Mouse (Mus musculus) induced T-regulatory cell, adult 2 months (primary cell): ENCODE measurements around the gene Tmem52b.
A peak's percentile ranks its signal among the peaks of the same experiment; 100 is the strongest.
"Not testable (repeated sequence)": the region's sequence is repeated elsewhere in the genome, so short reads cannot be mapped to it uniquely, and the experiment has no call there.

Experiments
- DNase-seq: peaks from one replicate; pipeline ENCODE4 v3.0.0-alpha.2; 2012; ENCODE audit warnings: low read depth

Gene Tmem52b

DNA sequence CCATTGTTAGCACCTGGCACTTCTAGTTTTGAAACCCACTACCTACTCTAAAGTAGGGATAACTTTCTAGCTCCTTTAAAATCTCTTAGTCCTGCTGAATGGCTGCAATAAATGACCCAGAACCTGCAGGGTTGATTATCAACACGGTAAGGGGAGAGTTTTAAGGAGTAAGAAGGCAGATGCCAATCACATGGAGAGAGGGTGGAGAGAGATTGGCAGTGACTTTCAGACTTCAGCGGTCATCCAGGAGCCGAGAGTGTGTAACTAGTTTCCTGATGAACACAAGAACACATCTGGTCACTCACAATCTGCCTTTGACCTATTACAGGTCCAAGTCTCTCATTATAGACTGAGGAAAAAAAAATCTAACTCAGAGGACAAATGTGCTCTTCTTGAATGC, at the start of gene Tmem52b:
Gene Tmem52b, plus strand, starts transcription at position 189 of the 400 bp plus-strand sequence.
- DNase-seq = no peak

DNA sequence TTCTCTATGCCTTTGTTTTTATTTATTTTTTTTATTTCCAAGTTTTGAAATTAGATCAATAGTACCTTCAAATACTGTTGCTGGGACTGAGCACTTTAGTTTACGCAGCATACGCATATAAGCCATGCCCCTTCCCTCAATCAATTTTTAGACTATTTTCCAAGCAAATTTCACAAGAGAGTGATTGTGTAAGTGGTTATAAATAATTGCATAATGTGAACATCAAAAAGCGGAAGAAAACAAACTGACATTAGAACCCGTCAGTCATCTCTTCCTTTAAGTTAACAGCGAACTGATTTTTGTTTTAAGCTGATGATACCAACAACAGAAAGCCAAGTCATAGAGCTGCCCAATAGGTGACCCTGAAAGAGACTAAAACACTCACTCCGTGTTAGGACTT, 41.0 kb upstream of the Tmem52b start:
- DNase-seq = no peak

DNA sequence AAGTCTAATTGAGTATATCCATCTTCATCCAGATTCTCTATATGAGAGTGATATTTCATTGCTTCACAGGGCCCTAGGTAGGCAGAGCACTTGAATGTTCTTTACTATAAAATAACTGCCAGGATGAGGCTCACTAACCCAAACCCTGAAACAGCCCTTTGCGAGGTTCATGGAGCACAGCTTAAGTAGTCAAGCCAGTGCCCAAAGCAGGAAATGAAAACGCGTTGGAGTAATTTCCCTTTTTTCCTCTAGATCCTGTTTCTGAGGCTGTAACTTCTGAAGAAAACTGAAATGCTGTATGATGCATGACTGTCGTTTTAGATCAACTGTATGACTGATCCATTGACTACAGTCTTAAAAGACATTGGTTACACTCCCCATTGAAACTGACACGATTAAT, 39.7 kb upstream of the Tmem52b start:
- no peak for DNase-seq

DNA sequence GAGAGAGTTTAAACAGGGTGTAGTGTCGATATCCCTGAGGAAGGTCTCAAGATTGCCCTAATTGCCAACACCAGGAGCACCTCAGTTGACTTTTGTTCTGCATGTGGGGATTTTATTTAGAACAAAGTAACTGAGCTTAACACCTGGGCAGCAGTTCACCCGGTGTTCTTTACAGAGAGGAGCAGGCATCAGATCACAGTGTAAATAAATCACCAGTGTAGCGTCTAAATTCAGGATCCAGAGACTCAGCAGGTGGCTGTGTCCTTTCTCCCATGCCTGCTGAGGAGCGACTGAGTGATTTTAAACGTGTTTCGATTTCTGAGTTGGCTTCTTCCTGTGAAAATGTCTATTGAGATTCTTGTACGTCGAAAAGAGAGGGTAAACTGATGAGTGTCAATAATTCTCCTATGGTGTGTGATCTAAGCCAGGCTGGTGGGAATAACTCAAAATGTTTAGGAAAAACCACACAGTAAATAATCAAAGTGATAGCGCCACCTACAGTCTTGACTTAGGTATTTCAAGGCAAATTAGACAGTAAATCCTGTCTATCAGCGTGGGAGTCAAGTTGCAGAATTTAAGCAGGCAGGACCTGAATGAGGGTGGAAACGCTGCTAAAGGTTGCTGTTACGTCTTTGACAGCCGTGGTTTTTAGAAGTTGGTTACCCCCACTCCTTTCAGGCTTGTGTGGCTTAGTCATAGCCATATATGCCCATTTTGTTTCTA, 35.8 kb upstream of the Tmem52b start:
- peak; percentile 50 for DNase-seq

DNA sequence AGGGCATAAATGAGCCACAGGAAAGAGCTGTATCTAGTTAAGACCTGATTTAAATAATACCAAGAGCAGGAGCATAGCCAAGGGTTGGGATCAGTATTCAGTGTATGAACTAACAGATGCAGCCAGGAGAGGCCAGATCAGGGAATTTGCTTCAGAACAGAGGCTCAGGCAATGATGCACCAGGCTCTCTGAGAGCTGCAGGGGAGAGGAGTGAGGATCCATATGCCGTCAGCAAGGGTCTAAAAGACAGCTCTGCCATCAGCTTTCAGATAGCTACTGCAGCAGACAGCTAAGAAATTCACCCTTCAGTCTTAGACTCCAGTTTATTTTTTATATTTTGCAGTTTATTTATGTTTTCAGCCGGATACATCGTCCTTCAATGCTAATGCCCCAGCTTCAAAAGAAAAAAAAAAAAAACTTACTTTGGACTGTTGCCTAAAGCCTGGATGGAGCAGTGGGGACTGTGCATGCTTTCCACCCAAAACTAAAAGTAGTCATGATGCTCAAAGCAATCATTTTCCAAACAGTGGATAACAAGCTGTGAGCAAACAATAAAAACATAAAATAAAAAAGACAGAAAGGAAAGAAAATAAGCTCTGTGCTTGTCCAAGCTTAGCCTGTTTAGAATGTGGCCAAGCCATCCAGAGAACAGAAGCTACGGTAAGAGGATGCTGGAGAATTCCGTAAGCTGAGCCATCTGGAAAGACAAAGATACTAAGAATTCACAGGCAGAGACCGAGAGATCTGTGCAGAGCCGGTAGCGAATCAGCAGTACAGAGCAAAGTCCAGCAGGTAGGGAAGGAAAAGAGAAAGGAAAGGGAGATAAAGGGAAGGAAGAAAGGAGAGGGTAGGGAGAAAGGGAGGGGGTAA, 32.0 kb upstream of the Tmem52b start:
- DNase-seq = no peak

DNA sequence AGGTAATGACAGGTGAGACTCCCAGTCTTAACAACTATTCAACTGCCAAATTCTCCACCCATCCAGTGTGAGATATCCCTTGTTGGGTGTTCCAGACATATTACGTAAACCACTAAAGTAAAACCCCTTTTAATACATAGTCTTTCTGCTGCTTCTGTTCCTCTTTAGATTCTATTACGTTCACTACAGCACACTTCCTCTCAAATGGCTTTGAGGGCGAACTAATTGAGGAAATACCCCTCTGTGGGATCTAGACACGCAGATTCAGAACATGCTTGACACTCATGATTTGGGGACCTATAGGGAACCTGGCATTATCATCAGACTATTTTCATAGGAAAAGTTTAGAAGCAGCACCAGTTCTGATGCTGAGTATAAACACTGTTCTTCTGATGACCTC, 17.4 kb upstream of the Tmem52b start:
- DNase-seq = no peak

DNA sequence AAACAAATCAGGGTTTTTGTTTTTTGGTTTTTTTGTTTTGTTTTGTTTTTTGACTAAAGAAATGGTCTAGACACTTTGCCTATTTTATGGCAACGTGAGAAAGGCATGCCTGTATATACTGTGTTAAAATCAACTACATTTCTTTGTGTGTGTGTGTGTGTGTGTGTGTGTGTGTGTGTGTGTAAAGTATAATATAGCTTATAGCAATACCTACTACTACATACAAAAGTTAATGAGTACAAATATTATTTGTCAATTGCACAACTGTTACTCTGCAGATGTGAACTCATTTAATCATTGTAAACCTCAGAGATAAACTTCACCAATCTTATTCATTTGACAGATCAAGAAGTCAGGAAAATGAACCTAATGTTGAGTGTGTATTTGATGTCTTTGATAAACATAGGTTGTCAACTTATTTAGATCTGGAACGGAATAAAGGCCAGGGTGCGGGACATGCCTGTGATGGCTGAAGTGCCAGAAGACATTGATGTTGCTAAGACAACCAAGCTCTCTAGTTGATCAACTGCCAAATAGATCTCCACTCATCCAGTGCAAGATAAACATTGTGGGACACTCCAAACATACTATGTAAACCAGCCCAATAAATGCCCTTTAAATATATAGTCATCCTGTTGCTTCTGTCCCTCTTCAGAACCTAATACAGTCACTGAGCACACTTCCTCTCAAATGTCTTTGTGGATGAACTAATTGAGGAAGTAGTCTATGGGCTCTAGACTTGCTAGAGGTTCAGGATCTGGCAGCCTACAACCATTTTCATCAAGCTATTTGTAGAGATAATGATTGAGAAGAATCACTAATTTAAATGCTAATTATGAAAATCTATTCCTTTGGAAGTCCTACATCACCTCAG, 14.8 kb upstream of the Tmem52b start:
- no peak for DNase-seq

DNA sequence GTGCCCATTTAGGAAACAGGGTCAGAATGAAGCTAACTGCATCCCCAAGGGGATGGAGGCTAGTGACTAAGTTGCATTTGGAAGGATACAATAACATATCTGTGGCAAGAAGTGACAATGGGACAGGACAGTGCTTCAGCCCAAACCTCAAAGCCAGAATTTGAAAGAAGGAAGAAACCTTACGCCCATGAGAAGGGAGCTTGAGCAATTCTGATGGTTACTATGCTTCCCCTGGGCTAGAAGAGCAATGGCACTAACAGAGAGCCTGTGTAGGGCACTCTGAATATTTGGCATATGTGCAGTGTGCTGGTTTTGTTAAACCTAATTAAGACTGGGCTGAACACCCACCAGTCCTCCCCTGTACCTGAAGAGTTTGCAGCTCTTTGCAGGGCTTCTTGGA, 12.8 kb upstream of the Tmem52b start:
- DNase-seq = not testable (repeated sequence)

DNA sequence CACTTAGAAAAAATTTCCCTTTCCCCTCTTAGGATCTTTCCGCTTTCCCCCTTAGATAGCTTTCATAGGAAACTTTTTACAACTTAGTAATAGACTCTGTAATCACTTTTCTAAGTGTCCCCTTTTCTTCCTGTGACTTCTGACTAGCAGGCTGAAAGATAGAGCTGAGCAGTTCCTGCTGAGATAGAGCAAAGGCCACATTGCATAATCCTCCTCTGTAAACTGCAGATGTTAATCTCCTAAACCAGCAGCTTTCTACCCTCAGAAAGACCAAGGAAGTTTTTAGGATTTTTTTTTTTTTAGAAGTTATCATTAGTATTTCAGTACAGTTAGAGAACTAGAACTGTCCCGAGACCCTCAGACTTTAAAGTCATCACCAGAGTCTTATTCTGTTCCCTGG, 8.9 kb upstream of the Tmem52b start:
- DNase-seq = no peak

DNA sequence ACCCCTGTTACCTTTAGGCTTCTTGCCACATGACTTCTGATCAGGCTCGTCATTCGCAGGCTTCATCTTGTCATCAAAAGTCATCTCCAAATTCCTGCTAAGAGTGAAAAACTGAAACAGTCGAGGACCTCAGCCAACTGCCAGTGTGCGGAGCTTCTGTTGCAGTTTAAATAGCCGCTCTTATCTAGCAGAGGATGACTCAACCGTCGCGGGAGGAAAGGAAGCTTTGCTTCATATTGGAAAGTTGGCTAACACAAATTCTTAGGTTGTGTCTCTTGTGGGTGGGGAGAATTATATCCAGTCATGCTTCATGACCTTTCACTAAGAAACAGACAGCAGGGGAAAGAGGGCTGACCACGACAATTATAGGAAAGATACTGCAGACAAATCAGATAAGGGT, 5.3 kb upstream of the Tmem52b start, which contains the start of gene Olr1:
Gene Olr1, minus strand, starts transcription at position 142 of the 400 bp plus-strand sequence.
- no peak for DNase-seq

DNA sequence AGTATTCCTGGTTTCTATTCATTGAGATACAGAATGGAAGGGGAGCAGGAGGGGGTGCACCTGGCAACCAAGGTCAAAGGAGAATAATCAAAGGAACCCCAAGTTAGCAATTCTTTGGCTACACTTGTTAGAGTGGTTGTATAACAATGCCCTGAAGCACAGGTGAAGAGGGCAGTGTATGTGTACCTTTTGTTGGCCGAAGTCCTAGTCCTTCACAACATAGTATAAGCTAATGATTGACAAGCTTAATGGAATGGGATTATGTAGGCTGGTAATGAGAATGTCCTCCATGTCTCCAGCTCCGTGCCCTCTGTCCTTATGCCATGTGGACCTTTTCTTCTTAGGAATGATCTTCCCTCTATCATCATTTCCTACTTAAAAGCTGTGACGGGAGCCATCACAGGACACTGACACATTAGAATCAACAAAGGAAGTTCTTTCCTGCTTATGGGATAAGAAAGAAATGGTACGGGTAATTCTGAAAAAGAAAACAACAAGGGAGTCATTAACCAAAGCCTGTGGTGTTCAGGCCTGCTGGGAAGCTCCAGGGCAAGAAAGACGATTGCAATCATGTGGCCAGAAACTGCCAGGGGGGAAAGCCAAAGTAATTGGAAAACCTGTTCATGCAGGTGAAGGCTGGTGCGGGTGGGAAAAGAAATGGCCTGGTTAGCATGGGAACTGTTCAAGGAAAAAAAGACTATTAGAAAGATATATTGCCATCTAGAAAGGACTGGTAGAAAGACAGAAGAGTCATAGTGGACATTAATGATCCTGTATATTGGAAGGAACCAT, 2.0 kb upstream of the Tmem52b start:
- no peak for DNase-seq

DNA sequence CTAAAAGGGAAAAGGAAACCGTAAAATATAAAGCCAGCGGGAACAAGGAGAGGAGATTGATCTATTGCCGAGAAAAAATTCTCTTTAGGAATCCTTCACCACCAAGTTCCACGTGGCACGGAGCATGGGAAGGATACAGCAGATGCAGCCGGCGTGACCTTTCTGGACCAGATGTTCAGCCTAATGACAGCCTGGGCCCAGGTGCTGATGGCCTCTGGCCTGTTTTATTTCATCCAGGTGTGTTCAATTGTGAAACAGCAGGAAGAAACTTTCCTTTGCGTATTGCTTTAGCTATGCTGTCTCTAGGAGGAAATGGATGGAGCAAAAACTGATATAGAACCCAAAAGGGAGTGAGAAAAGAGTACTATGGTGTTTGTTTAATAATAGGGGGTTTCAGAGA, 513 bp downstream of the Tmem52b start:
- DNase-seq = no peak

DNA sequence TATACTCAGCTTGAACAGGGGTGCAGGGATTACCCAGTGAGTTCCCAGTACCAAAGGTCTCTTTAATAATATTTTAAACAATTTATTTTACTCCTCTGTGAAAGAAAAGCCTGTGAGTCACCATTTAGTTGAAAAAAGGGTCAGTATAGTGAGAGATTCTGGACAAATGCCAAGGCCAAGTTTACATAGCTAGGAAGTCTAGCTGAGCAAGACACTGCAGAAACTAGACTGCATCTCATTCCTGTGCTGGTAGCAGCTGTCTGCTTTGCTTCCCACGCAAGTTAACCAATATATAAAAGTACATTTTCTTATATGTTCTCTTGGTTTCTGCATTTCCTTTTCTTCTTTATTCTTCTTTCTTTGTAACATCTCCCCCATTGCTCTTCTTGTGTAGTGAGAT, 1.1 kb downstream of the Tmem52b start:
- no peak for DNase-seq

DNA sequence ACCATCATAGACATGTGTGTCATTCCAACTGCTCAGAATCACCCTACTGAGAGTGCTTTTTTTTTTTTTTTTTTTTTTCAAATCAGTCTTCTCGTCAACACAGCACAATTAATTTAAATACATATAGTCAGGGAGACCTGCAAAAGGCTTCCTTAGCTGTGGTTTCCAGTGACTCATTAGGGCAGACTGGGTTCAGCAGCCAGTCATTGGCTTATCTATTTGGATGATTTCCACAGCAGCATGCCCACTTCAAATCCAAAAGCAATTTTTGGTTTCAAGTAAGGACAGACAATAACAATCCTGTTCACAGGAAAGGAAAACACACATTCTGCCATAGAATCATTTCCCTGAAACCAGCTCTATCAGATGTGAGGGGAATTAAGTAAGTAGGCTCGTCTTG, 2.0 kb downstream of the Tmem52b start:
- DNase-seq = no peak

DNA sequence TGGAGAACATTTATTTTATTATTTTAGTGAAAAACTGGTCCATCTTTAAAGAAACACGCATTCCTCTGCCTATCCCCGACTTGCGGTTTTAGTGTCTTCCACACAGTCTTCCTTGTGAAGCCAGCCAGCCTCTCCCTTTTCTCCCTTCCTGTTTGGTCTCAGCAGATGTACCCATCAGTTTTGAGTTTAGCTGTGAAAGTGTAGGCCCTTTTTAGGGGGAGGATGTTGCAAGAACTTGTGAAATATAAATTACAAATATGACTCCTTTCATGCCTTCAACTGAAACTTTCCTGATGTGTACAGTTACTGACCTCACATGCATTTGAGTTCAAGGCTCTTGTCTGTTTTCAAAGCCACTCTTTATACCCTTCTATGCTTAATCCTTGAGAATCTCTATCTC, 2.7 kb downstream of the Tmem52b start:
- no peak for DNase-seq

DNA sequence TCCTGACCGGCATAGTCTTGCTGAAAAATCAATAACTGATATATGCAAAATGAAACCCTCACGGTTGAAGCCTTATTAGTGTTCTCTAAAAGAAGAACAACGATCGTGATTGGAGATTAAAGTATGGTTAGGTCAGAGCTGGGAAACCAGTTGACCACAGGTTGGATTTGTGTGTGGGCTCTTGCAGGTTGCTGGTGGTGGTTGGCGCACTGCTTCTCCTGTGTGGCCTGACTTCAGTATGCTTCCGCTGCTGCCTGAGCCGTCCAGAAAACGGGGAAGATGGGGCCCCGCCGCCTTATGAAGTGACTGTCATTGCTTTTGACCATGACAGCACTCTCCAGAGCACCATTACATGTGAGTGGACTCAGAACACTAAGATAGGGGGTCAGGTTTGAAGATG, 4.0 kb downstream of the Tmem52b start:
- no peak for DNase-seq

DNA sequence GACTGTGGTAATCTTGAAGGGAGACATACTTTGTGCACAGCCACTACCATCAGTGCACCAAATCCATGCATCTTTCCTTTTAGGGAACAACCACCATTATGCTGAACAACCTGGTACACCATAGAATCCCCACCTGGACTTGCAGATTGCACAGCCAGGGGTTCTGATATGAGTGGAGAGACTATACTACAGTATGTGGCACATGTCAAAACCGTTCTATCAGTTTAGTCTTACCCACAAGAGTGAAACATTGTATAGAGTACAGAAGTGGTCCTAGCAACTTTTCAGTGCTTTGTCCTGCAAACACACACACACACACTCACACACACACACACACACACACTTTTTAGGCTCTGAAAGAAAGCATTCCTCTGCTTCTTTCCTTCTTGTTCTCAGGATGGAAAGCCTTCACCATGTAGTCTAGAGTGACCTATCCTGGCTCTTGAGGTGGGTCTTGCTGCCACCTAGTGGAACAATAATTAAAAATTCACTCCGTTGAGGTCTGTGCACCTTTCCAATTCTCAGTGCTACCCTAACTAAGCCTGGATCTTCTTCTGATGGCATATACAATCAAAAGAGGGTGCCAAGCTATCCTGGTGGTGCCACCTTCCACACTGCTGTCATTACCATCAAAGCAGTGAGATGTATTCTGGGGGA, 5.5 kb downstream of the Tmem52b start:
- DNase-seq = peak; percentile 50

DNA sequence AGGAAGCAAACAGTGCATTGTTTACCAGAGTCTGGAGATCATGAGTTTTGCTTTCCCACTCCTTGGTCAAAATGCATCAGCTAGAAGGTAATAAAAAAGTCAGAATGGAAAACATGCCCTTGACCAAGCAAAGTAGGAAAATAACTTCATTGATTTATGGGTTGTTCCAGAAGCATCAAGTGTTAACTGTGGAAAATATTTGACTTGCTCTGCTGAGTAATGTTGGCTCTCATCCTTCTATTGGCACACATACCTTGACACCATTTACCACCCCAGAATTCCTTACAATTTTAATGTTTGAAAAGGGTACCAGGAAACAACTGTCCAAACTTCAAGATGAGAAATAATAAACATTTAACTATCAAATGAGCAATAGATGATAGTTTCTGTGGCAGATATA, 13.7 kb downstream of the Tmem52b start:
- DNase-seq = no peak

DNA sequence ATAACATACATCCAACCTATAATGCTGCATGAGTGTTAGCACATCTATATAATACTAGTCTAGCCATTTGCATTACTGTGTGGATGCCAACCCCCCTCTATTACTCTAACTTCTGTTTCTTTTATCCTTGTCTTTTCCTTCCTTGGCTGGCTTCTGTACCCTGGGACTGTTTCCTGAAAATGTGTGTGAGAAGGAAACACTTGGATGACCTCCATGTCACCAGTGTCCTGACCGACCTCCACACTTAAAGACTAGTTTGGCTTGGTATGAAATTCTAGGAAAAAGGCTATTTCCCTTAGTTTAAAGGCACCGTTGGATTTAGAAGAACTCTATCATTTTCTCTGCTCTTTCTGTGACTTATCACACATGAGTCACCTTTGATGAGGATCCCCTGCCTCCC, 15.1 kb downstream of the Tmem52b start:
- no peak for DNase-seq

DNA sequence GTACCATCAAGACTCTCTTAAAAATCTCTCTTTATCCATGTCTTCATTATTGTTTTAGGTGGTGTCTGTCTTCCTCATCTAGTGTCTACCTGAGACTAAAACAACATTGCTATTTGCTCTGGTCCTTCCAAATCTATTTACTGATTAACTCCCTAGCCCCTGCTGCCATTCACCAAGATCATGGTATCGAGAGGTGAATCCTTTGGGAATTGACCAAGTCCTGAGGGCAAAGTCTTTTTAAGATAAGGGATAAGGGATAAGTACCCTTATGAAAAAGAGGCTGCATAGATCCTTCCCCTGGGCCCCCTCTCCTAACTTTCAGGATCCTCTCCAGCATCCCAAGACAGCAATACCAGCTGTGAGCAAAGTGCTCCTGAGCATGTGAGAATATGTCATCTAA, 17.2 kb downstream of the Tmem52b start:
- DNase-seq = no peak

DNA sequence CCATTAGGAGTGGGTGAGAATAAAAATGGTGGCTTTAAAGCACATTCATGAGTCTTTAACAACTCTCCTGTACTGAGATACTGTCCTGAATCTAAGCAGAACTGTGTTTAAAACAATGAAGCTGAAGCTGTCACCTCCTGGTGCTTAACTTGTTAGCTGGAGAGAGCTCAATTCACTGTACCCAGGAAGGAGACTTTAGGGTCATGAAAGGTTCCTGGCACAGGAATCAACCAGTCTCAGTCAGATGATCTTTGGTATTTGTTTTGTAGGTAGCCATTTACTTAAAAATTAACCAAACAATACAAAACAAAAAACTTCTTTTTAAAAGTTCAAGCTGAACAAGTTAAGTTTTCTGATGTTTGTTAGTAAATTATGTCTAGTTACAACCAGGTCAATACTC, 17.9 kb downstream of the Tmem52b start:
- no peak for DNase-seq
